Mouse (Mus musculus): ENCODE data around the gene Mrgpra3.

Mrgpra3 gene

GRCm38 (mm10) chr7:47601272-47601671 lies at the start of gene Mrgpra3:
Gene Mrgpra3, minus strand, starts transcription at chr7:47601372.
- no peak for DNase-seq
